Mouse (Mus musculus) limb, embryonic 13.5 days (tissue): ENCODE measurements around the gene Cx3cr1. TPM values are rescaled to one million over a fixed set of nuclear protein-coding genes. Genes with fewer than 3 reads are reported as not detected.

Source experiments
- ATAC-seq: fragments of 200-750 bp; cut with Nextera tagmentation; 2 replicates; pipeline ENCODE4 v1.8.0; 2017; ENCODE audit warnings: low read depth, moderate number of reproducible peaks, moderate TSS enrichment; ENCODE audit not compliant: low FRiP score
- H3K27ac ChIP-seq: fragments of 300-500 bp; sonication (generic); 2 replicates; pipeline ENCODE4 v1.5.1; 2015; ENCODE audit warnings: inconsistent platforms, mild to moderate bottlenecking, moderate library complexity
- H3K27me3 ChIP-seq: fragments of 300-500 bp; sonication (generic); 2 replicates; pipeline ENCODE4 v1.6.1; 2015; ENCODE audit warnings: mild to moderate bottlenecking, inconsistent platforms
- H3K36me3 ChIP-seq: fragments of 300-500 bp; sonication (generic); 2 replicates; pipeline ENCODE4 v1.6.1; 2015; ENCODE audit warnings: inconsistent platforms, mild to moderate bottlenecking, moderate library complexity
- H3K4me1 ChIP-seq: fragments of 300-500 bp; sonication (generic); 2 replicates; pipeline ENCODE4 v1.6.1; 2015; ENCODE audit warnings: inconsistent platforms
- H3K4me2 ChIP-seq: fragments of 300-500 bp; sonication (generic); replicated peaks from 2 replicates; pipeline ENCODE4 v1.6.1; 2015; ENCODE audit warnings: inconsistent platforms, mild to moderate bottlenecking, moderate library complexity
- H3K4me3 ChIP-seq: fragments of 300-500 bp; sonication (generic); 2 replicates; pipeline ENCODE4 v1.5.1; 2015; ENCODE audit warnings: moderate library complexity, mild to moderate bottlenecking, inconsistent platforms
- H3K9ac ChIP-seq: fragments of 300-500 bp; sonication (generic); 2 replicates; pipeline ENCODE4 v1.6.1; 2015; ENCODE audit warnings: mild to moderate bottlenecking, inconsistent platforms
- H3K9me3 ChIP-seq: fragments of 300-500 bp; sonication (generic); 2 replicates; pipeline ENCODE4 v1.6.1; 2016; ENCODE audit warnings: inconsistent platforms
- WGBS: fragments of 180-500 bp; shearing (Covaris S2); methylation state at CpG from one replicate; pipeline ENCODE4 v1.1.7; 2015; 5-methylcytosine and 5-hydroxymethylcytosine counted together
- polyA plus RNA-seq: library from polyadenylated mRNA; unstranded; fragments of >200 nt; fragmentation: Nextera tagmentation; extraction: Ambion mirVana; gene quantifications from 2 replicates; pipeline ENCODE4 v1.2.1, GENCODE M21; 2015

Cx3cr1 gene
- polyA plus RNA-seq, 1 experiment from 2014 or later, result 11.0 TPM

DNA sequence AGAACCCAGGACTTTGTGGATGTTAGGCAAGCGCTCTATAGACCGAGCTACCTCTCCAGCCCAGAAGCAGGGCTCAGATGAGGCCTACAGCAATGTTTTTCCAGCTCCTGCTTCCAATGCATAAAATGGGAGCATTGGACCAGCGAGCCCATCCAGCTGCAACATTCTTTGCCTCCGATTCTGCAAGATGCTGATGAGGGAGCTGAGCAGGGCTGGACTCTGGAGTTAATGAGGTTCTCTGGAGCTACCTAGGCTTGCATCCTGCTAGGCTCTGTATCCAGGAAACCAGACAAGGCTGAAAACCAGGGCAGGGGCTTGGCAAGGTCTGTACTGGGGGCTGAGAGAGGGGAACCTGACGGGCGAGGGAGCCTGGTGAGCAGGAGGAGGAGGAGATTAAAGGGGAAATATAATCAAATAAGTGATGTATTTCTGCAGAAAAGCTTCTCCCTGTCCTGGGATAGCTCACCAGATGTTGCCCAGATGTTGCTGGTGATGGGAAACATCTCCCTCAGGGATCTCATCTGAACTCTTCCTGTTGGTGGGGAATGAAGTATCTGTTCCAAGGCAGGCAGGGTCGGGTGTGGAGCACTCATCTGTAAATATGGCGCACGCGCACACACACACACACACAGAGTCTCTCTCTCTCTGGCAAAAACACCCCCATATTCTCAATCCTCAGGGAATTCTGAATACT lies 83.7 kb downstream of the Cx3cr1 start:
- Histone ChIP-seq H3K27me3 (no peaks in the 10 kb centered on the region), H3K4me1 (peaks cover 39% of the 10 kb centered on the region), H3K27ac (peak overlapping the region; percentile 72), H3K4me2 (no peak overlapping the region), H3K9me3 (no peaks in the 10 kb centered on the region), H3K9ac (0 out of 2 replicates have a peak overlapping the region, but pooled peaks have one; percentile 43), H3K36me3 (no peaks in the 10 kb centered on the region), H3K4me3 (no peak overlapping the region)
- ATAC-seq, result no peak
- WGBS, result 58% methylated on average over 10 of the region's 10 CpGs

DNA sequence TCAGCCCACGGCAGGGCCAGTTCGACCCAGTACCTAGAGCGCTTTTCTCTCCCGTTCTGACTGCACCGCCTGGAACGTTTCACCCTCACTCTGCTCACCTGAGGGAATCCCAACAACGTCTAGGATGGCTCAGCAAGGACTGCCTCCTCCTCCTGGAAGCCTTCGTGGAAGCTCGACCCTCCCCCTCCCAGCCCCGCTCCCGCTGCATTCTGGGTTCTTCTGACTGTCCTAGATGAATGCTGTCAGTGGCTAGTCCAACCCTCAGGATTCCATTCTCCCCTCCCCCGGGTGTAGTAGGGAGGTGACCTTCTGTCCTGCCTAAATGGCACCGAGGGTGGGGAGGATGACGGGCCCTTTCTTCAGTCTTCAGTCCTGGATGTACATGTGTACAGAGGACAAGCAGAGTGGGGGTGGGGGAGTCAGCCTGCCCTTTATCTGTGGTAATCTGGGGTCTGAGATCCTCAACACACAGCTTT lies 85.1 kb downstream of the Cx3cr1 start, which contains the start of gene Csrnp1:
TSS of gene Csrnp1 (minus strand) at position 123 of the 476 bp plus-strand sequence.
- peak within 1 kb of the TSS; percentile 70 for H3K4me3 ChIP-seq
- 14% methylated on average over 14 of the region's 14 CpGs for WGBS
- H3K4me1 ChIP-seq, result peaks cover 51% of the 10 kb centered on the region
- peak within 1 kb of the TSS; percentile 99 for H3K4me2 ChIP-seq
- no peaks in the 10 kb centered on the region for H3K27me3 ChIP-seq
- H3K27ac ChIP-seq, result peak within 1 kb of the TSS; percentile 56
- ATAC-seq, result no peak
- no peaks in the 10 kb centered on the region for H3K9me3 ChIP-seq
- no peaks in the 10 kb centered on the region for H3K36me3 ChIP-seq
- peak within 1 kb of the TSS; percentile 76 for H3K9ac ChIP-seq

DNA sequence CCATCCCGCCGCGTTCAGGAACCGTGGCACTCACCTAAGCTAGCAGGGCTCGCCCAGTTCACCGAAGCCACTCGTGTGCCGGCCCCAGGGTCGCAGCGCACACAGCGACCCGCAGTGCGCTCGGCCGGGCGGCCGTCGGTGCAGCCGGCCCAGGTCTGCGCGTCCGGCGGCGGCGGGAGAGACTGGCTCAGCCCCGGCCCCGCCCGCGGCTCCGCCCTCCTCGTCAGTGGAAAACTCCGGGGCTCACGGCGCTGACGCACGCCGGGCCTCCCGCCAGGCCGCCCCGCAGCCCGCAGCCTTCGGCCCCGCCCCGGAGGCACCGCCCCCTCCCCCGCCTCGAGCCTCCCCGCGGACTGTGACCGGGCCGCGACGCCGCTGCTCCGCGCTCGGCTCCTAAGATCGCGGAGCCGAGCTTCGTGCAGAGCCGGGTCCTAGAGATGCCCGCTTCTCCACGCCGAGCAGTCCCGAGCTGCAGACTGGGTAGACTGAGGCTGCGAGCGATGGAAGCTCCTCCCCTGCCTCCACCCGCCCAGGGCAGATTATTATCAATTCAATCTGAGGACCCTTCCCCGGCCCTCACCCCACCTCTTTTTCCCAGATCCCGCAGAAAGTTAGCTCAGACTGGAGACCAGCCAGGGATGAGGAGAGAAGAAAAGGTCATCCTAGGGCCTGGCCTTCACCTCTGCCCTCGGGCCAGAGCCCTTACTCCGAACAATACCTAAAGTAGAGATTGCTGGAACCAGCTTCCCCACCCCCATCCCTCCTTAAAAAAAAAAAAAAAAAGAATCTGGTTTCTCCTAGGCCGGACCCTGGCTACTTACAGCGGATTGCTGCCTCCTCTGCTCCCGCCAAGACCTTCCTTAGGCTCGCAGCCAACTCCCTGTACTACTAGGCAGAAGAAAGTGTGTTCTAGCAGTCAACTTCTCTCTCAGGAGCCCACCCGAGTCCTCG lies 85.8 kb downstream of the Cx3cr1 start:
- ATAC-seq, result peak; percentile 85
- H3K4me2 ChIP-seq, result peak overlapping the region; percentile 99
- peak overlapping the region; percentile 56 for H3K27ac ChIP-seq
- peak overlapping the region; percentile 70 for H3K4me3 ChIP-seq
- H3K27me3 ChIP-seq, result no peaks in the 10 kb centered on the region
- H3K9me3 ChIP-seq, result no peaks in the 10 kb centered on the region
- peaks cover 58% of the 10 kb centered on the region for H3K4me1 ChIP-seq
- WGBS, result 1% methylated on average over 59 of the region's 79 CpGs
- H3K9ac ChIP-seq, result peak overlapping the region; percentile 76
- H3K36me3 ChIP-seq, result no peaks in the 10 kb centered on the region

DNA sequence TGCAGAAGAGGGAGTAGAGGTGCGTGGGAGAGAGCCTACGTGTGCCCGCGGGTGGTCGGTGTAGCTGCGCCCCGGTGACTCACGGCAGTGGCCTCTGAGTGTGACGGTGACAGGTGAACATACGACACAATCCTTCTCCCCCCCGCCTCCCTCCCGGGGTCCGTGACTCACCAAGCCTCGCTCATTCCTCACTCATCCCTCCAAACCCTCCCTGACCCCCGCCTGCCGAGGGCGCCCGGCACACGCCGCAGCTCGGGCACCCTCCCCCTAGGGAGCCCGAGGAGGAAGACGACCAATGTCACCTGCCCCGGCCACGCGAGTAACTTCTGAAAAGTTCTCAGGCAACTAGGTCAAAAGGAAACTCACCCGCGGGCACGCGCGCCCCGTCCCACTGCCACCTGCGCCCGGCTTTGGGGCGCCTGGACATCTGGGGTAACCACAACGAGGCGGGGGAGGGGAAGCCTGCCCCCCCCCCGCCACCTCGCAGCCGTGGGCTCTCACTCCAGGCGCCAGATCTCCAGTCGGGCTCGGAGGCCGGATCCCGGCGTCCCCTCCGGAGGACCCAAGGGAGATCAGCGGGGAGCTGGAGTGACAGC lies 86.6 kb downstream of the Cx3cr1 start:
- peak overlapping the region; percentile 56 for H3K27ac ChIP-seq
- no peaks in the 10 kb centered on the region for H3K27me3 ChIP-seq
- peak overlapping the region; percentile 99 for H3K4me2 ChIP-seq
- WGBS, result under 1% methylated on average over 45 of the region's 48 CpGs
- no peak for ATAC-seq
- no peaks in the 10 kb centered on the region for H3K36me3 ChIP-seq
- peak overlapping the region; percentile 70 for H3K4me3 ChIP-seq
- H3K9me3 ChIP-seq, result no peaks in the 10 kb centered on the region
- peaks cover 66% of the 10 kb centered on the region for H3K4me1 ChIP-seq
- H3K9ac ChIP-seq, result peak overlapping the region; percentile 76

DNA sequence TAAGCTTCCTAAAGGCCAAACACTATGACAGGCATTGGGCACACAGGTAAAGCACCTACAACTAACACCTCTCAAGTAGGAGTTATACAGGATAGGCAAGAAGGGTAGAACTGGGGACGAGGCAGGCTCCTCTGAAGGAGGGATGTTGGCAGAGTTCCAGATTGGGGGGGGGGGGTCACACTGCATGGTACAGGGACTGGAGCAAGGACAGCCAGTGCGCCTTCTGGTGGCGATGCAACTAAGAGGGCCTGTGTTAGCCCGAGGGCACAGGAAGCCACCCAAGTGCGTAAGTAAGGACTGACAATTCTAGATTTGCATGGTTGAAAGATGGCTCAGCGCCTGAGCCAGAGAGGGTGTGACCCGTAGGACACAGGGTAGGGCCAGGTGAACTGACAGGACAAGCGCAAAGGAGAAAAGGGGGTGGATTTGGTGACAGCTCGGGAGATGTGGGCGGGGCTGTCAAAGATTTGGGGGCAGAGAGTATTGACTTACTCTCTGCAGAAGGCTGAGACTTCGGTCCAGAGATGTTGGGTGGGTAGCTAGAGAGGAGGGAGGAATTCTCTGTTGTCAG lies 87.4 kb downstream of the Cx3cr1 start:
- ATAC-seq, result peak; percentile 10; the same call in 1 of the 2 replicates
- WGBS, result 1% methylated on average over 11 of the region's 11 CpGs
- peak overlapping the region; percentile 76 for H3K9ac ChIP-seq

DNA sequence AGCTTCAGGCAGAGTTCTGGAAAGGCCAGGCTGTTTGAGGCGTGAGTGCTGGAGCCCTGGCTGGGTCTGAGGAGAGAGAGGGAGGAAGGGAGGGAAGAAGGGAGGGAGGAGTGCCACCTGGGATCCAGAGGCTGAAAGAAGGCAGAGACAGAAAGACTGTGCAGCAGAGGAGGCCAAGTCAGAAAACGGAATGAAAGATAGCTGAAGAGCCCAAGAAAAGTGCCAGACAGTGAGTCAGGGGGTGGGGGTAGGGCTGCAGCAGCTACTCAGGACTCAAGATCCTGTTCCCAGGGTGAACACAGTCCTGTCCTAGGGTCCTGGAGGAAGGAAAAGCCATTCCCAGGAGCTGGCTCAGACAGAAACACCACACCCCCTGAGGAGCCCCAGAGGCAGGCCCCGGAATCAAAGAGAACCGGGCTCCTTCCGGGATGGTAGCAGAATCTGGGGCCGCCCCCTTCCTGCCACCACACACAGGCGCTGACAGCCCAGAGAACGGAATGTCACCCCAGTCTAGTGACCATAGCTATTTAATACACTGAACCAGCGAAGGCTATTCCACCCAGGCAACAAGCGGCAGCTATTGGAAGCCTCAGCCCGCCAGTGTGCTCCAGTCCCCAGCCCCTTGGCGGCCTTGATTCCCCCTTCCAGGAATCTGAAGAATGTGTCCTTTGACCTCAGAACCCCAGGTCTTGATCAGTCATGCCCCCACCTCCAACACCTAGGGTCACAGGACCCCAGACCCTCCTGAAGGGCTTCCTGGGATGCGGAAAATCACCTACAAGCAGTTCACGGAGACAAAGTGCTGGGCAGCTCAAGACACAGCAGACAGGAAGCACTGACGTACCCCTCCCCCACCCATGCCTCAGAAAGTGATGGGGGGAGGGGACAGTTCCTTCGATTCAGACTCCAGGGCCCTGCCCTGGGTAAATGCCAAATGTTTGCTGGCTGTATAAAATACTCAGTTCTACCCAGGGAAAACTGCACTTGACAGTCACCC lies 88.2 kb downstream of the Cx3cr1 start:
- H3K4me3 ChIP-seq, result peak overlapping the region; percentile 70
- H3K4me2 ChIP-seq, result peak overlapping the region; percentile 99
- no peaks in the 10 kb centered on the region for H3K9me3 ChIP-seq
- H3K27ac ChIP-seq, result peak overlapping the region; percentile 88
- peaks cover 82% of the 10 kb centered on the region for H3K4me1 ChIP-seq
- under 1% methylated on average over 16 of the region's 16 CpGs for WGBS
- H3K27me3 ChIP-seq, result no peaks in the 10 kb centered on the region
- H3K9ac ChIP-seq, result peak overlapping the region; percentile 53
- H3K36me3 ChIP-seq, result no peaks in the 10 kb centered on the region
- no peak for ATAC-seq

More for the DNA sequence above, 87.4 kb downstream of the Cx3cr1 start:
- H3K4me1 ChIP-seq, result peaks cover 73% of the 10 kb centered on the region
- H3K9me3 ChIP-seq, result no peaks in the 10 kb centered on the region
- peak overlapping the region; percentile 88; the same call in 1 of the 2 replicates for H3K27ac ChIP-seq
- H3K36me3 ChIP-seq, result no peaks in the 10 kb centered on the region
- H3K4me3 ChIP-seq, result peak overlapping the region; percentile 70
- peak overlapping the region; percentile 99 for H3K4me2 ChIP-seq
- H3K27me3 ChIP-seq, result no peaks in the 10 kb centered on the region

DNA sequence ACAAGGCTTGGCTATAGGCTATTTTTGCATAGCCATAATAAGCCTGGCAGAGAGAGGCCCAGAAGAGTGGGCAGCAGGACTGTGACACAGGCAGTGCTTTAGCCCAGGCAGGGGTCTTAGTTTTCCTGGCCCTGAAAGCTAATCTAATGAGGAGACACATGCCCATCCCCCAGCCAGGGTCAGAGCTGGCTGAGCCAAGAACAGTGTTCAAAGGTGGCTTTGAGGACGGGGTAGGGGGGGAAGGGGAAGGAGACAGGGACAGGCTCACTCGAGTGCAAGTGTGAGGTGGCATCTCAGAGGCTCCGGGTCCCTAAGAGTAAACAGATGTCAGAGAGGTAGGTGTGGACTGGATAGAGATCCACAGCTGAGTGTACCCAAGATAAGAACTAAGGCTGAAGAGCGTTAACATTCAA lies 88.9 kb downstream of the Cx3cr1 start:
- Histone ChIP-seq H3K4me2 (peak overlapping the region; percentile 99), H3K27me3 (no peaks in the 10 kb centered on the region), H3K4me1 (peaks cover 78% of the 10 kb centered on the region), H3K27ac (peak overlapping the region; percentile 88), H3K9ac (peak overlapping the region; percentile 53; the same call in 1 of the 2 replicates), H3K4me3 (peak overlapping the region; percentile 70), H3K9me3 (no peaks in the 10 kb centered on the region), H3K36me3 (no peaks in the 10 kb centered on the region)
- 4% methylated on average over 4 of the region's 4 CpGs for WGBS
- ATAC-seq, result no peak

DNA sequence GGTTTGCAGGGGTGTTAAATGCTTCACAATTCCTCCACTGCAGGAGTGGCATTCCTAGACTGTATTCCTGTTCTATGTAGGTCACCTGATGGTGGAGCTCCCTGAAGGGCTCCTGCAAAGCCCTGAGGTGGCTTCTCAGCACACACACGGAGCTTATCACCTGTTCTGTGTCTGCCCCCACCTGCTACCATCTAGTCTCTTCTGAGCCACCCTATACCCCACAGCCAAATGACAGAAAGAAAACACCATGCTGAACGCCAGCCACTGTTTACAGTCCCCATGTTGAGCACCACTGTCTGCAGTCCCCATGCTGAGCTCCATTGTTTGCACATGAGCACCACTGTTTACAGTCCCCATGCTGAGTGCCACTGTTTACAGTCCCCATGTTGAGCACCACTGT lies 89.9 kb downstream of the Cx3cr1 start:
- no peak overlapping the region for H3K27ac ChIP-seq
- no peak overlapping the region for H3K9ac ChIP-seq
- no peak overlapping the region for H3K4me2 ChIP-seq
- ATAC-seq, result no peak
- H3K4me3 ChIP-seq, result no peak overlapping the region
- no peaks in the 10 kb centered on the region for H3K9me3 ChIP-seq
- 71% methylated on average over 2 of the region's 2 CpGs for WGBS
- no peaks in the 10 kb centered on the region for H3K27me3 ChIP-seq
- no peaks in the 10 kb centered on the region for H3K36me3 ChIP-seq
- peaks cover 77% of the 10 kb centered on the region for H3K4me1 ChIP-seq

DNA sequence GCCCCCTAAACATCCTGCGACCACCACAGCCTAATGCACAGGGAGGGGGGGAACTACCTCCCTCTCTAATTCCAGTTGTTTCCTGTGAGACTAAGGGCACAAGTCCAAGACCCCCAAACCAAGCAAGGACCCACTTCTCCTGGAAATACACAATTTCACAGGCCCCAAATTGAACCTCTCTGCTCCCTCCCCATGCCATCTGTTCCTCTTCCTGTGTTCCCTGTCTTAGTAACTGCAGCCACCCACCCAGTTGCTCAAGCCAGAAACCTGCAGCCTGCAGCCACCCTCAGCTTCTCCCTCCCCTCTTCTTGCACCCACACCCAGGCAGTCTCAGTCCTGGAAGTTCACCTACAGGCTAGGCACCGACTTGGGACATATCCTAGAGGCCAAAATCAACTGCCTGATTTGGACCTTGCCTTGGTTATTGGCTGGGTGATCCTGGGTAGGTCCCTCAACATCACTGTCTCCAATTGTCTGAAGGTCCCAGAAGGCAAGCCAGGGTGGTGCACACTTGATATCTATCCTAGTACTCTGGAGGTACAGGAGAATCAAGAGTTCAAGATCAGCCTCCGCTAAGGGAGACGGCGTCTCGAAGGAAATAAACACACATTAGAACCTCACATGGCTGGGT lies 90.8 kb downstream of the Cx3cr1 start:
- peaks cover 68% of the 10 kb centered on the region for H3K4me1 ChIP-seq
- H3K27ac ChIP-seq, result peak overlapping the region; percentile 6; the same call in 1 of the 2 replicates
- H3K9me3 ChIP-seq, result no peaks in the 10 kb centered on the region
- 80% methylated on average over 6 of the region's 6 CpGs for WGBS
- no peak overlapping the region for H3K4me2 ChIP-seq
- H3K4me3 ChIP-seq, result no peak overlapping the region
- H3K9ac ChIP-seq, result no peak overlapping the region
- ATAC-seq, result no peak
- H3K36me3 ChIP-seq, result peaks cover 8% of the 10 kb centered on the region
- no peaks in the 10 kb centered on the region for H3K27me3 ChIP-seq

DNA sequence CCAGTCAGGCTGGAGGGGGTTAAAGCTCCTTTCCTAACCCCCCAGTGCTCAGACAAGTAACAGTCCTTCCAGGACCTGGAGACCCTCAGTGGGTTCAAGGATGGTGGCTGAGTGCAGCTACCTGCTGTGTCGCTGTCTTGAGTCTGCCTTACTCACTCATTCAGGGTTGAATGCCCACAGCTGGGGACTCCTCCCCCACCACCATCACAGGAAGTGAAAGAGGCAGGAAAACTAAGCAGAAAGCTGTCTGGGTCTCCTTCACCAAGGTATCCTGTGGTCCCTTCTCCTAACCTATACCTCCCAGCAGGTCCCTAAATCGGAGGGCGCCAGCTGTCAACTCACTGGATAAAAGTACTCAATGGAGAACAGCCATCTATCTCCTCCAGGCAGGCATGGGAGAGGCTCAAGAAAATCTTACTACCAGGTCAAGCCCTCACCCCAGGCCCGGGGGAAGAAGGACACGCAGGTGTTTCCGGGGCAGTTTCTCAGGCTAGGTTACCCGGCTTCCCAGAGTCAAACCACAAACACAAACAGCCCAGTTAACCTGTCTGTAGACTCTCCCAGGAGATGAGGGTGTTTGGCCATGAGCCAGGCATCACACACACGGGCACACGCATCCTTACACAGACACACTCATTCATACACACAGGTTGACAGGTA lies 91.4 kb downstream of the Cx3cr1 start:
- Histone ChIP-seq H3K27ac (peak overlapping the region; percentile 28; the same call in 1 of the 2 replicates), H3K36me3 (peaks cover 14% of the 10 kb centered on the region), H3K4me1 (peaks cover 68% of the 10 kb centered on the region), H3K9ac (peak overlapping the region; percentile 19; the same call in 1 of the 2 replicates), H3K4me2 (0 out of 2 replicates have a peak overlapping the region, but pooled peaks have one; percentile 7), H3K27me3 (no peaks in the 10 kb centered on the region), H3K4me3 (no peak overlapping the region), H3K9me3 (no peaks in the 10 kb centered on the region)
- 55% methylated on average over 9 of the region's 9 CpGs for WGBS
- ATAC-seq, result no peak
